Mouse (Mus musculus) monocyte, adult 2 months (primary cell): ENCODE measurements around the gene Timeless.
"Not testable (repeated sequence)": the region's sequence is repeated elsewhere in the genome, so short reads cannot be mapped to it uniquely, and the experiment has no call there.

Source experiments
- DNase-seq, 2 experiments: peaks; one replicate each; pipeline ENCODE4 v3.0.0; 2022; ENCODE audit warnings: low spot score in 2 of 2, low read depth in 1 of 2

Gene Timeless

GRCm38 (mm10) chr10:128212871-128213323 lies 19.0 kb upstream of the Timeless start:
- DNase-seq, result peak; percentile 20 to 35

GRCm38 (mm10) chr10:128214112-128214511 lies 17.8 kb upstream of the Timeless start:
- DNase-seq, result not testable (repeated sequence)

GRCm38 (mm10) chr10:128214981-128215380 lies 16.9 kb upstream of the Timeless start:
- DNase-seq, result no peak

- DNase-seq, result no peak
These were observed 13.3 kb upstream of the Timeless start for GRCm38 (mm10) chr10:128218387-128219117.

- no peak for DNase-seq
These were observed 10.2 kb upstream of the Timeless start for GRCm38 (mm10) chr10:128221533-128222286.

- no peak for DNase-seq
These were observed 6.8 kb upstream of the Timeless start for GRCm38 (mm10) chr10:128225064-128225463.

- no peak for DNase-seq
These were observed 6.3 kb upstream of the Timeless start, which contains the start of gene Mip for GRCm38 (mm10) chr10:128225538-128225937. TSS of gene Mip (plus strand) at chr10:128225838.

GRCm38 (mm10) chr10:128227592-128227991 lies 4.3 kb upstream of the Timeless start:
- DNase-seq, result no peak

- no peak for DNase-seq
These were observed 3.9 kb upstream of the Timeless start for GRCm38 (mm10) chr10:128228009-128228408.

GRCm38 (mm10) chr10:128230582-128230981 lies 1.3 kb upstream of the Timeless start:
- no peak for DNase-seq

GRCm38 (mm10) chr10:128231146-128231545 lies 719 bp upstream of the Timeless start:
- no peak for DNase-seq

GRCm38 (mm10) chr10:128232420-128232985 lies 638 bp downstream of the Timeless start:
- peak in 1 of 2 experiments; percentile 51 for DNase-seq

GRCm38 (mm10) chr10:128236321-128236720 lies 4.5 kb downstream of the Timeless start:
- no peak for DNase-seq

- DNase-seq, result no peak
These were observed 6.1 kb downstream of the Timeless start for GRCm38 (mm10) chr10:128237807-128238480.

- no peak for DNase-seq
These were observed 7.3 kb downstream of the Timeless start for GRCm38 (mm10) chr10:128239140-128239539.

GRCm38 (mm10) chr10:128240131-128240530 lies 8.3 kb downstream of the Timeless start:
- no peak for DNase-seq

GRCm38 (mm10) chr10:128243252-128243651 lies 11.4 kb downstream of the Timeless start:
- DNase-seq, result no peak

GRCm38 (mm10) chr10:128244121-128244520 lies 12.3 kb downstream of the Timeless start:
- no peak for DNase-seq

- DNase-seq, result no peak
These were observed 15.3 kb downstream of the Timeless start for GRCm38 (mm10) chr10:128247020-128247732.

GRCm38 (mm10) chr10:128250565-128250964 lies 18.7 kb downstream of the Timeless start:
- no peak for DNase-seq
